Mouse (Mus musculus): ENCODE measurements around the gene Mapk14.

Gene Mapk14

DNA sequence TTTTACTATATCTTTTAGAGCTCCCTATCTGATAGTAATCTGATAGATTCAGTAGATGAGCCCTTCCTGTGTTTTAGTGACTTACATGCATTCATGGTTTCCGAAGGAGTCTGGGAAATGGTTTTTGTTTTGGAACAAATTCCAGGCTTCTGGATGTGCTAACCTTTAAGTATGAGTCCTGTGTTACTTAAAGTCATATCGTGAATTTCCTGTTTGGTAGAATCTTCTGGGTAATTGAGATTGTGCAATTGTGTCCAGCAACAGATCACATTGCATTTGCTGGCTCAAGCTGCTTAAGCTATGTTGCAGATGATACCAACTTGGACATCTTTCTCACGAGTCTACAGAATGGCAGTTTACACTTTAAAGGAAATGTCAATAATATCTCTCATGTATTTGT is 2.0 kb downstream of the Mapk14 start:
- POLR2A ChIA-PET, result interaction anchor here in 3 of 4 experiments (0.6 to 10.8 kb wide), 28 partner anchors 7 to 370 kb away, joined by 3 to 131 read pairs (median 4); partner anchors contain the start of gene Clpsl2 (in 1 of the 3)

GRCm38 (mm10) chr17:28694078-28694477 is 2.9 kb downstream of the Mapk14 start:
- ChIA-PET POLR2A (interaction anchor here in 3 of 4 experiments (0.9 to 10.8 kb wide), 12 partner anchors 12 to 247 kb away, joined by 3 to 131 read pairs (median 4); partner anchors contain the start of gene Clpsl2 (in 1 of the 3)), CTCF (interaction anchor here in 2 of 4 experiments (0.6 to 1.0 kb wide), 2 partner anchors 304 to 587 kb away, joined by 3 to 4 read pairs; no protein-coding TSS in a partner anchor)

More for the DNA sequence above, 2.0 kb downstream of the Mapk14 start:
- CTCF ChIA-PET, result interaction anchor here in 2 of 4 experiments (0.5 to 2.0 kb wide), 6 partner anchors 11 to 586 kb away, joined by 3 to 6 read pairs (median 4); no protein-coding TSS in a partner anchor

DNA sequence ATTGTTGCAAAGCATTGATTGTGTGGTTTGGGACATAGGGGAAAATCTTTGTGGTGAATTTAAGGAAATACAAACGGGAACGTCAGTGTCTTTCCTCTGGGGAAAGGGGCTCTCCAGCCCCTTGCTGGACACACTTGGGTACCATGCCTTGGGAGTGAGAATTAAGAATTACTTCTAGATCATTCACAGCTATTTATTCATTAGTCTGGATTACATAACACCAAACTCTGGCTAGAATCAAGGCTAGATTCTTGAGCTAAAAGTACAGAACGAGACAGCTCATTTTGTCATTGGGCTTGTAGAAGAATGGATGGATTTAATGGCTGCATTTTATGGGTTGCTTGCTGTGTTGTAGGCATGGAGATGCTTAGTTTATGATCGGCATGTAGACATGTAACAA is 3.7 kb downstream of the Mapk14 start:
- ChIA-PET POLR2A (interaction anchor here (0.6 to 10.8 kb wide), 11 partner anchors 12 to 257 kb away, joined by 3 to 131 read pairs (median 3); partner anchors contain the start of gene Kctd20 (in 1 of the 4)), CTCF (no interaction called here)

DNA sequence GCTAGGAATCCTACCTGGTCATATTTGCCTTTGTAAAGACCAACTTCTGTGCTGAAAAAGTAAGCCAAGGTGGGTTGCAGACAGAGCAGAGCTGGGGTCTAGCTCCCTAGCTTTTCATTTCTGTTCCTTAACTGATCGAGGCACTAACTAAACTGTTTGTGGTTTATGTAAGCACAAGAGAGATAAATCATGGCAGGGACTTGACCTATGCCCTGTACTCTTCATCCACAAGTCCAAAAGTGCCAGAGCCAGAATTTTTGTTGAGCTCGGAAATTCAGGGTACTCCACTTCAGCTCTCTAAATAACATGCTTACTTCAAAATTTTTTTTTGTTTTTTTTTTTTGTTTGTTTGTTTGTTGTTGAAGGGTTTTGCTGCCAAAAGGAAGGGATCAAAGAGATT is 5.5 kb downstream of the Mapk14 start:
- CTCF ChIA-PET, result interaction anchor here in 2 of 4 experiments (0.6 to 1.2 kb wide), 4 partner anchors 180 to 303 kb away, joined by 4 to 8 read pairs (median 6); no protein-coding TSS in a partner anchor

DNA sequence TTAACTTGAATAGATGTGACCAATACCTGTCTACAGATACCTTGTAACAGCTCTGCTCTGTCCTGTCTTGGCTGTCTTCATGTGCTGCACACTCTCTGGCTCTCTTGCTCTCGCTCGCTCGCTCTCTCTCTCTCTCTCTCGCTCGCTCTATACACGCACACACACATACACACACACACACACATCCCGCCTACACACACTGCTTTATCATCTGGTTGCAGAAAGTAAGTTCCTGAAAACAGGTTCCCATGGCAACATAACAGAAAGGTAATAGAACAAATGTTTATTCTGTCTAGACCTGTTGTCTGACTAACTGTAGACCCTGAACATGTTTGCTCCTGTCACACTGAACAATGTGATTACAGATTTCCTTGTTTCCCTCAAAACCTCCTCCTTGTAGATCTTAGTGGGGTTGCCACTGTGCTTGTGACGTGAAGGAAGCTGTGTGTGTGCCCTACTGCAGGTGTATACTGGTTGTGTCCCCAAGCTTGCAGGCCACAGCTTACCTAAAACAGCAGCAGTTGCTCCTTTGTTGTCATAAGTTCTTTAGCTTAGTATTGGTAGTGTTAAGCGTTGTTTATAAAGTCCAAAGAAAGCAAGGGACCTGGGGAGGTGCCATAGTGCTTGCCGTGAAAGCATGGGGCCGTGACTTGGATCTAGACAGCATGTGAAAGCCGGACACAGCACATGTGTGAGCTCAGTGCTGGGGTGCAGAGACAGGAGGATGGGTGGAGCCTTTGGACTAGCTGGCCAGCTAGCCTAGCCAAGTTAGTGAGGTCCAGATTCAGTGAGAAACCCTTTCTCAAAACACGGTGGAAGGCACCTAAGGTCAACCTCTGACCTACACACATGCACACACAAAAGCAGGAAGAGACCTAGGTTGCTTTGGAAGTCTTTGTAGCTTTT is 6.4 kb downstream of the Mapk14 start:
- POLR2A ChIA-PET, result interaction anchor here in 3 of 4 experiments (0.5 to 10.8 kb wide), 16 partner anchors 8 to 643 kb away, joined by 3 to 131 read pairs (median 4); no protein-coding TSS in a partner anchor
- CTCF ChIA-PET, result interaction anchor here in 2 of 4 experiments (0.6 to 1.1 kb wide), 3 partner anchors 179 to 995 kb away, joined by 3 to 7 read pairs (median 6); no protein-coding TSS in a partner anchor

More for the DNA sequence above, 5.5 kb downstream of the Mapk14 start:
- POLR2A ChIA-PET, result interaction anchor here (0.6 to 10.8 kb wide), 12 partner anchors 9 to 233 kb away, joined by 3 to 131 read pairs (median 4); partner anchors contain the start of gene Srpk1 (in 1 of the 4)

GRCm38 (mm10) chr17:28698245-28698644 is 7.1 kb downstream of the Mapk14 start:
- POLR2A ChIA-PET, result interaction anchor here in 2 of 4 experiments (0.9 to 10.8 kb wide), 12 partner anchors 8 to 281 kb away, joined by 3 to 131 read pairs (median 4); no protein-coding TSS in a partner anchor

GRCm38 (mm10) chr17:28698672-28699071 is 7.5 kb downstream of the Mapk14 start:
- ChIA-PET CTCF (interaction anchor here in 1 of 4 experiments (0.6 kb wide), 1 partner anchor 996 kb away, joined by 3 read pairs; no protein-coding TSS in a partner anchor), POLR2A (interaction anchor here (0.6 to 10.8 kb wide), 12 partner anchors 9 to 1625 kb away, joined by 3 to 131 read pairs (median 4); no protein-coding TSS in a partner anchor)

More at GRCm38 (mm10) chr17:28698245-28698644, 7.1 kb downstream of the Mapk14 start:
- CTCF ChIA-PET, result interaction anchor here in 1 of 4 experiments (0.6 kb wide), 1 partner anchor 996 kb away, joined by 3 read pairs; no protein-coding TSS in a partner anchor

DNA sequence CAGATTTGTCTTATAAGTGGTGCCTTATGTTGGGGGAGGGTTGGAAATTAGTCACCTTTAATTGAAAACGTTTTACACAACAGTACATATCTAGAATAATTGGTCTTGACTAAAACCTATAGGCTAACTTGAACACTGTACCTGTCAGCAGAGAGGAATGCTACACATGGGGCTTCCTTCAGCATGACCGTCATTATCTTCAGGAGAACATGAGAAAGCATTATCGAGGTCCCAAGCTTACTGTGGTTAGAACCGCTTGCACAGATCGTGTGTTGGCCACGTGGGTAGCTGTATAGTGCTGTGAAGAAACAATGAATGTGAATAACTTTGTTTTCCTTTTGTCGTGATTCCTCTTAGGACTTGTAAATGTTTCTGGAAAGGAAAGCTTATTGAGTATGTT is 8.7 kb downstream of the Mapk14 start:
- ChIA-PET CTCF (no interaction called here), POLR2A (interaction anchor here in 3 of 4 experiments (0.6 to 10.8 kb wide), 10 partner anchors 7 to 115 kb away, joined by 3 to 131 read pairs (median 4); partner anchors contain the start of gene Mapk14 (in 2 of the 3))

- POLR2A ChIA-PET, result interaction anchor here in 3 of 4 experiments (0.6 to 12.8 kb wide), 10 partner anchors 5 to 74 kb away, joined by 3 to 131 read pairs (median 6); partner anchors contain the start of gene Mapk14 (in 2 of the 3)
- CTCF ChIA-PET, result no interaction called here
These were observed 10.0 kb downstream of the Mapk14 start for GRCm38 (mm10) chr17:28701171-28701570.

DNA sequence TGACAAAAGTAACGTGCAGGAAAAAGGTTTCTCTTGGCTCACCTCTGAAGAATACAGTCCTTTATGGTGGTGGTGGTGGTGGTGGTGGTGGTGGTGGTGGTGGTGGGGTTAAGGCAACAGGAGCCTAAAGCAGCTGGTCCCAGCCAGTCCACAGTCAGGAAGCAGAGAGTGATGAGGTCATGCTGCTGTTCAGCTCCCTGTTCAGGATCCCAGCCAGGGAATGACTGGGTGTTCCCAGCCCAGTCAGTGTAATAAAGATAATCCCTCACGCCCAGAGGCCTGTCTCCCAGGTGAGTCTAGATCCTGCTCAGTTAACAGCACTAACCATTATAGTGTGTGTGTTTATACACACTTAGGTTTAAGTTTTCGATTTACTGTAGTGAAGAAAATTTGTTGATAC is 10.6 kb downstream of the Mapk14 start:
- CTCF ChIA-PET, result interaction anchor here in 1 of 4 experiments (0.5 to 0.6 kb wide), 2 partner anchors 144 to 1316 kb away, joined by 3 read pairs; no protein-coding TSS in a partner anchor
- POLR2A ChIA-PET, result interaction anchor here in 3 of 4 experiments (0.5 to 12.8 kb wide), 9 partner anchors 6 to 379 kb away, joined by 3 to 131 read pairs (median 4); partner anchors contain the start of gene Mapk14 (in 2 of the 3)

GRCm38 (mm10) chr17:28702646-28703045 is 11.5 kb downstream of the Mapk14 start:
- POLR2A ChIA-PET, result interaction anchor here in 2 of 4 experiments (1.4 to 12.8 kb wide), 5 partner anchors 7 to 74 kb away, joined by 3 to 131 read pairs (median 7); partner anchors contain the start of gene Mapk14 (in 2 of the 2)
- CTCF ChIA-PET, result no interaction called here

GRCm38 (mm10) chr17:28706697-28707096 is 15.6 kb downstream of the Mapk14 start:
- ChIA-PET CTCF (no interaction called here), POLR2A (interaction anchor here in 3 of 4 experiments (0.6 to 12.8 kb wide), 6 partner anchors 10 to 31 kb away, joined by 3 to 131 read pairs (median 5); partner anchors contain the start of gene Mapk14 (in 2 of the 3))

DNA sequence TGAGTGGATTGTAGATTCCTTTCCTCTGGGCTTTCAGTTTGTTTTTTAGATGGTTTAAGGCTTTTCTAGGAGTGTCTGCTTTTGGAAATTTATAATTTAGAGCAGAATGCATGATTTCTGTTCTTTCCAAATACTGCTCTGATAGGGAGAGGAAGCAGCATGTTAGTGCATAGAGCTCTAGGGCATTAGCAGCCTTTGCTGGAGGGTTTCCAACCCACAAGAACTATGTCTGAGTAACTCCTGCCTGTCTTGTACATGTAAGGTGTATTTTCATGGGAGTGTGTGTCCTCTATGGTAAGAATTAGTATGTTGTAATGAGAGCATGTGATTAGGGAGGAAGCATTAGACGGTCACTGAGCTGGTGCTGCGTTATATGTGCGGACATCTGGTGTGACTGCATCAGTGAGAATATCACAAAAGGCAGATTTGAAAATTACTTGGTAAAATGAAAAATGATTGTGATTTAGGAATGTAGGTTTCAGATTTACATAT is 16.1 kb downstream of the Mapk14 start:
- ChIA-PET CTCF (no interaction called here), POLR2A (interaction anchor here in 2 of 4 experiments (0.5 to 12.8 kb wide), 4 partner anchors 11 to 25 kb away, joined by 3 to 131 read pairs (median 6); partner anchors contain the start of gene Mapk14 (in 2 of the 2))

DNA sequence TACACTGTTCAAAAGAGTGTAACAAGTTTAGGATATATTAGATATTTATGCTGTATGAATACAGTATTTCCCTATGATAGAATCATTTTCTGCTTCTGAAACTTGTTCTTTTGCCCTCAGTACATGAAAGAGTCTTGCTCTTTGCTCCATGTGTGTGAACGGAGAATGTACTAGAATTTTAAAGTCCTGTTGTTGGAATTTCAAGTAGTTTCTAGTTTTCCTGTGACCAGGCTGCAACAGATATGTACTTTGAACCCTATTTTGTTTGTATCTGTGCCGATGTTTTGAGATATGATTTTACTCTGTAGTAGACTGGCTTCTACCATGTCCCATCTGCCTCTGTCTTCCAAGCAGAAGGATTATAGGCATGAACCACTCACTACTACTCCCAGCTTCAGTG is 16.7 kb downstream of the Mapk14 start:
- POLR2A ChIA-PET, result interaction anchor here in 2 of 4 experiments (0.6 to 12.8 kb wide), 3 partner anchors 12 to 33 kb away, joined by 3 to 131 read pairs (median 8); partner anchors contain the start of gene Mapk14 (in 1 of the 2)
- CTCF ChIA-PET, result interaction anchor here in 1 of 4 experiments (0.6 kb wide), 1 partner anchor 8 kb away, joined by 3 read pairs; no protein-coding TSS in a partner anchor

GRCm38 (mm10) chr17:28708989-28709388 is 17.9 kb downstream of the Mapk14 start:
- ChIA-PET CTCF (interaction anchor here in 1 of 4 experiments (0.5 kb wide), 1 partner anchor 197 kb away, joined by 3 read pairs; no protein-coding TSS in a partner anchor), POLR2A (interaction anchor here in 1 of 4 experiments (1.6 to 12.8 kb wide), 2 partner anchors 13 to 20 kb away, joined by 3 to 131 read pairs; partner anchors contain the start of gene Mapk14)

GRCm38 (mm10) chr17:28709552-28710290 is 18.6 kb downstream of the Mapk14 start:
- ChIA-PET CTCF (interaction anchor here in 2 of 4 experiments (0.5 to 0.6 kb wide), 2 partner anchors 198 to 857 kb away, joined by 3 read pairs; no protein-coding TSS in a partner anchor), POLR2A (interaction anchor here in 2 of 4 experiments (1.2 to 12.8 kb wide), 8 partner anchors 7 to 79 kb away, joined by 3 to 131 read pairs (median 7); partner anchors contain the start of gene Mapk14 (in 1 of the 2))

All from embryonic stem cell, embryonic (primary cell).